Mouse (Mus musculus): ENCODE results near the gene Nhej1. TPM values are rescaled to one million over a fixed set of nuclear protein-coding genes. Genes with fewer than 3 reads are reported as not detected.
A peak's percentile ranks its signal among the peaks of the same experiment; 100 is the strongest.

Gene Nhej1
- total RNA-seq, 2 experiments from 2014 or later: 10.4 to 11.1 TPM

- ATAC-seq (replicated peaks; ENCODE audit: poor library complexity): no peak
These were observed 3.6 kb upstream of the Nhej1 start for GRCm38 (mm10) chr1:75128641-75129040.

- no peak for ATAC-seq (replicated peaks; ENCODE audit: poor library complexity)
These were observed 418 bp upstream of the Nhej1 start for GRCm38 (mm10) chr1:75125418-75125817.

- ATAC-seq (replicated peaks; ENCODE audit: poor library complexity): peak; percentile 18; the same call in 1 of the 2 replicates
These were observed 2.8 kb downstream of the Nhej1 start for GRCm38 (mm10) chr1:75122211-75122610.

GRCm38 (mm10) chr1:75052091-75052490 lies 72.9 kb downstream of the Nhej1 start:
- ATAC-seq (replicated peaks; ENCODE audit: poor library complexity): peak; percentile 37; the same call in 1 of the 2 replicates

GRCm38 (mm10) chr1:75051428-75051827 lies 73.6 kb downstream of the Nhej1 start:
- no peak for ATAC-seq (replicated peaks; ENCODE audit: poor library complexity)

GRCm38 (mm10) chr1:75048571-75048970 lies 76.4 kb downstream of the Nhej1 start:
- peak; percentile 44 for ATAC-seq (replicated peaks; ENCODE audit: poor library complexity)

- no peak for ATAC-seq (replicated peaks; ENCODE audit: poor library complexity)
These were observed 77.0 kb downstream of the Nhej1 start for GRCm38 (mm10) chr1:75048041-75048440.

GRCm38 (mm10) chr1:75040429-75040828 lies 84.6 kb downstream of the Nhej1 start:
- ATAC-seq (replicated peaks; ENCODE audit: poor library complexity): no peak

GRCm38 (mm10) chr1:75032041-75032440 lies 93.0 kb downstream of the Nhej1 start:
- no peak for ATAC-seq (replicated peaks; ENCODE audit: poor library complexity)

- no peak for ATAC-seq (replicated peaks; ENCODE audit: poor library complexity)
These were observed 97.8 kb downstream of the Nhej1 start for GRCm38 (mm10) chr1:75027061-75027779.

- no peak for ATAC-seq (replicated peaks; ENCODE audit: poor library complexity)
These were observed 100.4 kb downstream of the Nhej1 start for GRCm38 (mm10) chr1:75024419-75025199.

GRCm38 (mm10) chr1:75022216-75022615 lies 102.8 kb downstream of the Nhej1 start:
- no peak for ATAC-seq (replicated peaks; ENCODE audit: poor library complexity)

GRCm38 (mm10) chr1:75016846-75017245 lies 108.2 kb downstream of the Nhej1 start:
- ATAC-seq (replicated peaks; ENCODE audit: poor library complexity): peak; percentile 94

GRCm38 (mm10) chr1:75015551-75016265 lies 109.3 kb downstream of the Nhej1 start:
- no peak for ATAC-seq (replicated peaks; ENCODE audit: poor library complexity)

GRCm38 (mm10) chr1:75014210-75014845 lies 110.7 kb downstream of the Nhej1 start:
- ATAC-seq (replicated peaks; ENCODE audit: poor library complexity): no peak

- ATAC-seq (replicated peaks; ENCODE audit: poor library complexity): no peak
These were observed 114.2 kb downstream of the Nhej1 start for GRCm38 (mm10) chr1:75010817-75011216.

GRCm38 (mm10) chr1:75010203-75010602 lies 114.8 kb downstream of the Nhej1 start:
- no peak for ATAC-seq (replicated peaks; ENCODE audit: poor library complexity)

GRCm38 (mm10) chr1:75006016-75006415 lies 119.0 kb downstream of the Nhej1 start:
- no peak for ATAC-seq (replicated peaks; ENCODE audit: poor library complexity)

- ATAC-seq (replicated peaks; ENCODE audit: poor library complexity): no peak
These were observed 123.8 kb downstream of the Nhej1 start for GRCm38 (mm10) chr1:75001183-75001582.

- peak; percentile 61 for ATAC-seq (replicated peaks; ENCODE audit: poor library complexity)
These were observed 124.5 kb downstream of the Nhej1 start for GRCm38 (mm10) chr1:75000496-75000895.

GRCm38 (mm10) chr1:74999173-74999572 lies 125.8 kb downstream of the Nhej1 start:
- ATAC-seq (replicated peaks; ENCODE audit: poor library complexity): peak; percentile 51

Measured in megakaryocyte progenitor cell, adult 5-6 weeks (primary cell).